Mouse (Mus musculus): Measurements from ENCODE around the gene Sncg. TPM values are rescaled to one million over a fixed set of nuclear protein-coding genes. Genes with fewer than 3 reads are reported as not detected.

Sncg gene
- polyA plus RNA-seq, 1 experiment from 2014 or later = 2.3 TPM

GRCm38 (mm10) chr14:34341993-34342392 is 32.6 kb downstream of the Sncg start:
- Histone ChIP-seq H3K9me3 (replicated peaks) (no peaks in the 10 kb centered on the region), H3K36me3 (peaks cover 64% of the 10 kb centered on the region), H3K27ac (ENCODE audit: poor library complexity, severe bottlenecking) (no peak overlapping the region), H3K9ac (no peak overlapping the region), H3K4me2 (no peak overlapping the region), H3K27me3 (replicated peaks) (no peaks in the 10 kb centered on the region), H3K4me3 (no peak overlapping the region), H3K4me1 (replicated peaks) (no peaks in the 10 kb centered on the region; the same call in 1 of the 2 replicates)
- ATAC-seq (ENCODE audit: insufficient number of reproducible peaks, low FRiP score) = no peak
- WGBS = 82% methylated on average over 4 of the region's 4 CpGs

- Histone ChIP-seq H3K27ac (ENCODE audit: poor library complexity, severe bottlenecking) (no peak overlapping the region), H3K4me3 (no peak overlapping the region), H3K9me3 (replicated peaks) (no peaks in the 10 kb centered on the region), H3K4me2 (no peak overlapping the region), H3K4me1 (replicated peaks) (no peaks in the 10 kb centered on the region), H3K9ac (no peak overlapping the region), H3K27me3 (replicated peaks) (no peaks in the 10 kb centered on the region), H3K36me3 (peaks cover 87% of the 10 kb centered on the region)
- WGBS = 85% methylated on average over 1 of the region's 1 CpGs
- ATAC-seq (ENCODE audit: insufficient number of reproducible peaks, low FRiP score) = no peak
These were observed 35.1 kb downstream of the Sncg start for GRCm38 (mm10) chr14:34339446-34339845.

GRCm38 (mm10) chr14:34332476-34332875 is 42.1 kb downstream of the Sncg start:
- Histone ChIP-seq H3K27me3 (replicated peaks) (no peaks in the 10 kb centered on the region), H3K4me3 (no peak overlapping the region), H3K27ac (ENCODE audit: poor library complexity, severe bottlenecking) (no peak overlapping the region), H3K9me3 (replicated peaks) (no peaks in the 10 kb centered on the region), H3K9ac (no peak overlapping the region), H3K4me2 (no peak overlapping the region), H3K4me1 (replicated peaks) (no peaks in the 10 kb centered on the region), H3K36me3 (peaks cover 78% of the 10 kb centered on the region)
- WGBS = 94% methylated on average over 5 of the region's 5 CpGs
- ATAC-seq (ENCODE audit: insufficient number of reproducible peaks, low FRiP score) = no peak

- no peaks in the 10 kb centered on the region for H3K27me3 ChIP-seq (replicated peaks)
- 80% methylated on average over 3 of the region's 3 CpGs for WGBS
These were observed 42.7 kb downstream of the Sncg start for GRCm38 (mm10) chr14:34331886-34332285.

GRCm38 (mm10) chr14:34330657-34331158 is 43.9 kb downstream of the Sncg start:
- 91% methylated on average over 9 of the region's 9 CpGs for WGBS
- no peak overlapping the region for H3K27ac ChIP-seq (ENCODE audit: poor library complexity, severe bottlenecking)
- ATAC-seq (ENCODE audit: insufficient number of reproducible peaks, low FRiP score) = no peak
- peaks cover 65% of the 10 kb centered on the region for H3K36me3 ChIP-seq
- H3K27me3 ChIP-seq (replicated peaks) = no peaks in the 10 kb centered on the region
- no peak overlapping the region for H3K4me3 ChIP-seq
- H3K9me3 ChIP-seq (replicated peaks) = no peaks in the 10 kb centered on the region
- no peak overlapping the region for H3K9ac ChIP-seq
- H3K4me2 ChIP-seq = no peak overlapping the region
- H3K4me1 ChIP-seq (replicated peaks) = no peaks in the 10 kb centered on the region

More at GRCm38 (mm10) chr14:34331886-34332285, 42.7 kb downstream of the Sncg start:
- no peaks in the 10 kb centered on the region for H3K4me1 ChIP-seq (replicated peaks)
- no peak overlapping the region for H3K4me2 ChIP-seq
- ATAC-seq (ENCODE audit: insufficient number of reproducible peaks, low FRiP score) = no peak
- H3K9ac ChIP-seq = no peak overlapping the region
- no peaks in the 10 kb centered on the region for H3K9me3 ChIP-seq (replicated peaks)
- H3K36me3 ChIP-seq = peaks cover 72% of the 10 kb centered on the region
- H3K4me3 ChIP-seq = no peak overlapping the region
- H3K27ac ChIP-seq (ENCODE audit: poor library complexity, severe bottlenecking) = no peak overlapping the region

GRCm38 (mm10) chr14:34327618-34328017 is 47.0 kb downstream of the Sncg start:
- no peaks in the 10 kb centered on the region for H3K9me3 ChIP-seq (replicated peaks)
- 83% methylated on average over 1 of the region's 1 CpGs for WGBS
- no peak overlapping the region for H3K4me2 ChIP-seq
- H3K36me3 ChIP-seq = peaks cover 60% of the 10 kb centered on the region
- H3K27me3 ChIP-seq (replicated peaks) = no peaks in the 10 kb centered on the region
- H3K27ac ChIP-seq (ENCODE audit: poor library complexity, severe bottlenecking) = no peak overlapping the region
- no peak overlapping the region for H3K9ac ChIP-seq
- H3K4me1 ChIP-seq (replicated peaks) = no peaks in the 10 kb centered on the region
- H3K4me3 ChIP-seq = no peak overlapping the region
- ATAC-seq (ENCODE audit: insufficient number of reproducible peaks, low FRiP score) = no peak

GRCm38 (mm10) chr14:34326606-34327005 is 48.0 kb downstream of the Sncg start:
- no peaks in the 10 kb centered on the region for H3K4me1 ChIP-seq (replicated peaks)
- no peak overlapping the region for H3K4me3 ChIP-seq
- no peak overlapping the region for H3K4me2 ChIP-seq
- no peak for ATAC-seq (ENCODE audit: insufficient number of reproducible peaks, low FRiP score)
- H3K9ac ChIP-seq = no peak overlapping the region
- no peak overlapping the region for H3K27ac ChIP-seq (ENCODE audit: poor library complexity, severe bottlenecking)
- H3K9me3 ChIP-seq (replicated peaks) = no peaks in the 10 kb centered on the region
- peaks cover 57% of the 10 kb centered on the region for H3K36me3 ChIP-seq
- no peaks in the 10 kb centered on the region for H3K27me3 ChIP-seq (replicated peaks)
- WGBS = 74% methylated on average over 3 of the region's 3 CpGs

- Histone ChIP-seq H3K4me2 (no peak overlapping the region), H3K9me3 (replicated peaks) (no peaks in the 10 kb centered on the region), H3K36me3 (peaks cover 49% of the 10 kb centered on the region), H3K27ac (ENCODE audit: poor library complexity, severe bottlenecking) (no peak overlapping the region), H3K9ac (no peak overlapping the region), H3K4me3 (no peak overlapping the region), H3K27me3 (replicated peaks) (no peaks in the 10 kb centered on the region), H3K4me1 (replicated peaks) (no peaks in the 10 kb centered on the region)
- 93% methylated on average over 5 of the region's 5 CpGs for WGBS
- no peak for ATAC-seq (ENCODE audit: insufficient number of reproducible peaks, low FRiP score)
These were observed 51.0 kb downstream of the Sncg start for GRCm38 (mm10) chr14:34323576-34324085.

Other genes starting within 250 kb of the Sncg start
- 0.19 and 0.22 TPM in 2 replicates for gene Npy4r, start 222.3 kb downstream of the Sncg start, polyA plus RNA-seq (2016; fragmentation: Nextera tagmentation; extraction: Ambion mirVana)
- gene Gprin2, start 173.1 kb downstream of the Sncg start, polyA plus RNA-seq (2016; fragmentation: Nextera tagmentation; extraction: Ambion mirVana) = 0.27 and 0.80 TPM in 2 replicates
- 0.26 and 0.72 TPM in 2 replicates for gene Syt15, start 155.2 kb downstream of the Sncg start, polyA plus RNA-seq (2016; fragmentation: Nextera tagmentation; extraction: Ambion mirVana)
- gene Shld2, start 64.3 kb downstream of the Sncg start, polyA plus RNA-seq (2016; fragmentation: Nextera tagmentation; extraction: Ambion mirVana) = 7.6 and 7.8 TPM in 2 replicates
- gene Glud1, start 64.1 kb downstream of the Sncg start, polyA plus RNA-seq (2016; fragmentation: Nextera tagmentation; extraction: Ambion mirVana) = 66.4 and 70.8 TPM in 2 replicates
- gene Fam25c, start 19.4 kb downstream of the Sncg start, polyA plus RNA-seq (2016; fragmentation: Nextera tagmentation; extraction: Ambion mirVana) = not detected in 2 replicates
- gene Mmrn2, start 676 bp upstream of the Sncg start, polyA plus RNA-seq (2016; fragmentation: Nextera tagmentation; extraction: Ambion mirVana) = 31.3 and 32.0 TPM in 2 replicates
- 53.9 and 58.0 TPM in 2 replicates for gene Bmpr1a, start 128.6 kb upstream of the Sncg start, polyA plus RNA-seq (2016; fragmentation: Nextera tagmentation; extraction: Ambion mirVana)
- not detected in 2 replicates for gene 9230112D13Rik, start 148.0 kb upstream of the Sncg start, polyA plus RNA-seq (2016; fragmentation: Nextera tagmentation; extraction: Ambion mirVana)
- gene Ldb3, start 213.9 kb upstream of the Sncg start, polyA plus RNA-seq (2016; fragmentation: Nextera tagmentation; extraction: Ambion mirVana) = 226 and 239 TPM in 2 replicates
- 4.3 and 4.9 TPM in 2 replicates for gene Opn4, start 225.4 kb upstream of the Sncg start, polyA plus RNA-seq (2016; fragmentation: Nextera tagmentation; extraction: Ambion mirVana)